Mouse (Mus musculus) liver, embryonic 14.5 days (tissue): Measurements from ENCODE around the gene Gm5485.

Experiments used
- CTCF ChIP-seq: IDR thresholded peaks from 2 replicates; pipeline ENCODE4 v1.5.1; 2016; ENCODE audit warnings: antibody characterized with exemption, low read depth, control low read depth
- EP300 ChIP-seq: IDR thresholded peaks from 2 replicates; pipeline ENCODE4 v1.6.1; 2016; ENCODE audit warnings: antibody characterized with exemption, low read depth

DNA sequence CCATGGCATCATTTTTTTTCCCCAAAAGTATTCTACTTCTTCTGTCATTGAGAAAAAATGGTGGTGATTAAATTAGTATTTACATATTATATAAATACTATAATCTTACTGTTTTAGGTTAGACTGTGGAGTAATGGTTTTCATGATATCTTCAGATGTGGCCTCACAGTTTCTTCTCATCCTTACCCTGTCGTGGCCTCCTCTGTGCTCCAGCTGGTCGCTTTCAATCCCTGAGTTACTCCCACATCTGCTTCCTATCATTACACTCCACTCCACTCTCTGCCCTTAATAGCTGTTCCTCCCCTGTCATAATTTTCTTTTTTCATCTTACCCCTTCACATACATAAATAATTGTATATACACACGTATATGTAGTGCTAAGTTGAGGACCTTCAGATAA, 41.0 kb upstream of the Gm5485 start:
- TF ChIP-seq CTCF = no peak
- TF ChIP-seq EP300 = no peak
